Mouse (Mus musculus): ENCODE results near the gene Eif4g3. TPM values are rescaled to one million over a fixed set of nuclear protein-coding genes. Genes with fewer than 3 reads are reported as not detected.

Gene Eif4g3
- total RNA-seq, 2 experiments from 2014 or later, result 25.3 to 58.7 TPM

GRCm38 (mm10) chr4:138017085-138017637 is 24.3 kb downstream of the Eif4g3 start:
- no peak for ATAC-seq (replicated peaks; ENCODE audit: low FRiP score, low TSS enrichment, poor library complexity, severe bottlenecking)

- no peak for ATAC-seq (replicated peaks; ENCODE audit: low FRiP score, low TSS enrichment, poor library complexity, severe bottlenecking)
These were observed 25.2 kb downstream of the Eif4g3 start for GRCm38 (mm10) chr4:138018011-138018410.

- no peak for ATAC-seq (replicated peaks; ENCODE audit: low FRiP score, low TSS enrichment, poor library complexity, severe bottlenecking)
These were observed 27.4 kb downstream of the Eif4g3 start for GRCm38 (mm10) chr4:138020231-138020630.

- no peak for ATAC-seq (replicated peaks; ENCODE audit: low FRiP score, low TSS enrichment, poor library complexity, severe bottlenecking)
These were observed 28.8 kb downstream of the Eif4g3 start for GRCm38 (mm10) chr4:138021651-138022050.

- no peak for ATAC-seq (replicated peaks; ENCODE audit: low FRiP score, low TSS enrichment, poor library complexity, severe bottlenecking)
These were observed 29.9 kb downstream of the Eif4g3 start for GRCm38 (mm10) chr4:138022761-138023160.

- ATAC-seq (replicated peaks; ENCODE audit: low FRiP score, low TSS enrichment, poor library complexity, severe bottlenecking), result peak; percentile 62
These were observed 30.7 kb downstream of the Eif4g3 start for GRCm38 (mm10) chr4:138023403-138024100.

GRCm38 (mm10) chr4:138029168-138029567 is 36.3 kb downstream of the Eif4g3 start:
- ATAC-seq (replicated peaks; ENCODE audit: low FRiP score, low TSS enrichment, poor library complexity, severe bottlenecking), result no peak

- no peak for ATAC-seq (replicated peaks; ENCODE audit: low FRiP score, low TSS enrichment, poor library complexity, severe bottlenecking)
These were observed 39.0 kb downstream of the Eif4g3 start for GRCm38 (mm10) chr4:138031828-138032227.

GRCm38 (mm10) chr4:138033871-138034270 is 41.0 kb downstream of the Eif4g3 start:
- no peak for ATAC-seq (replicated peaks; ENCODE audit: low FRiP score, low TSS enrichment, poor library complexity, severe bottlenecking)

- ATAC-seq (replicated peaks; ENCODE audit: low FRiP score, low TSS enrichment, poor library complexity, severe bottlenecking), result no peak
These were observed 42.8 kb downstream of the Eif4g3 start for GRCm38 (mm10) chr4:138035435-138036120.

- ATAC-seq (replicated peaks; ENCODE audit: low FRiP score, low TSS enrichment, poor library complexity, severe bottlenecking), result no peak
These were observed 44.3 kb downstream of the Eif4g3 start for GRCm38 (mm10) chr4:138037110-138037509.

GRCm38 (mm10) chr4:138037896-138038295 is 45.1 kb downstream of the Eif4g3 start:
- no peak for ATAC-seq (replicated peaks; ENCODE audit: low FRiP score, low TSS enrichment, poor library complexity, severe bottlenecking)

- ATAC-seq (replicated peaks; ENCODE audit: low FRiP score, low TSS enrichment, poor library complexity, severe bottlenecking), result no peak
These were observed 45.8 kb downstream of the Eif4g3 start for GRCm38 (mm10) chr4:138038365-138039274.

GRCm38 (mm10) chr4:138039275-138039651 is 46.4 kb downstream of the Eif4g3 start:
- no peak for ATAC-seq (replicated peaks; ENCODE audit: low FRiP score, low TSS enrichment, poor library complexity, severe bottlenecking)

GRCm38 (mm10) chr4:138040589-138040988 is 47.8 kb downstream of the Eif4g3 start:
- ATAC-seq (replicated peaks; ENCODE audit: low FRiP score, low TSS enrichment, poor library complexity, severe bottlenecking), result no peak

- ATAC-seq (replicated peaks; ENCODE audit: low FRiP score, low TSS enrichment, poor library complexity, severe bottlenecking), result no peak
These were observed 48.9 kb downstream of the Eif4g3 start for GRCm38 (mm10) chr4:138041566-138042256.

- no peak for ATAC-seq (replicated peaks; ENCODE audit: low FRiP score, low TSS enrichment, poor library complexity, severe bottlenecking)
These were observed 49.4 kb downstream of the Eif4g3 start for GRCm38 (mm10) chr4:138042257-138042589.

- no peak for ATAC-seq (replicated peaks; ENCODE audit: low FRiP score, low TSS enrichment, poor library complexity, severe bottlenecking)
These were observed 49.8 kb downstream of the Eif4g3 start for GRCm38 (mm10) chr4:138042625-138043024.

GRCm38 (mm10) chr4:138044841-138045500 is 52.1 kb downstream of the Eif4g3 start:
- ATAC-seq (replicated peaks; ENCODE audit: low FRiP score, low TSS enrichment, poor library complexity, severe bottlenecking), result no peak
